Mouse (Mus musculus) brain, embryonic 14.5 days (tissue): Measurements from ENCODE around the gene Uchl3.

Experiments
- CTCF ChIP-seq: fragments of 200-500 bp; IDR thresholded peaks from 2 replicates; pipeline ENCODE4 v1.5.1; 2012; ENCODE audit warnings: inconsistent platforms, mild to moderate bottlenecking, moderate library complexity, borderline replicate concordance; ENCODE audit not compliant: insufficient read depth, insufficient read length; ENCODE audit errors: extremely low read depth
- POLR2A ChIP-seq: fragments of 200-500 bp; IDR thresholded peaks from 2 replicates; pipeline ENCODE4 v1.6.1; 2012; ENCODE audit warnings: mild to moderate bottlenecking, inconsistent platforms, borderline replicate concordance; ENCODE audit not compliant: poor library complexity, insufficient read depth, insufficient read length, severe bottlenecking; ENCODE audit errors: extremely low read depth

DNA sequence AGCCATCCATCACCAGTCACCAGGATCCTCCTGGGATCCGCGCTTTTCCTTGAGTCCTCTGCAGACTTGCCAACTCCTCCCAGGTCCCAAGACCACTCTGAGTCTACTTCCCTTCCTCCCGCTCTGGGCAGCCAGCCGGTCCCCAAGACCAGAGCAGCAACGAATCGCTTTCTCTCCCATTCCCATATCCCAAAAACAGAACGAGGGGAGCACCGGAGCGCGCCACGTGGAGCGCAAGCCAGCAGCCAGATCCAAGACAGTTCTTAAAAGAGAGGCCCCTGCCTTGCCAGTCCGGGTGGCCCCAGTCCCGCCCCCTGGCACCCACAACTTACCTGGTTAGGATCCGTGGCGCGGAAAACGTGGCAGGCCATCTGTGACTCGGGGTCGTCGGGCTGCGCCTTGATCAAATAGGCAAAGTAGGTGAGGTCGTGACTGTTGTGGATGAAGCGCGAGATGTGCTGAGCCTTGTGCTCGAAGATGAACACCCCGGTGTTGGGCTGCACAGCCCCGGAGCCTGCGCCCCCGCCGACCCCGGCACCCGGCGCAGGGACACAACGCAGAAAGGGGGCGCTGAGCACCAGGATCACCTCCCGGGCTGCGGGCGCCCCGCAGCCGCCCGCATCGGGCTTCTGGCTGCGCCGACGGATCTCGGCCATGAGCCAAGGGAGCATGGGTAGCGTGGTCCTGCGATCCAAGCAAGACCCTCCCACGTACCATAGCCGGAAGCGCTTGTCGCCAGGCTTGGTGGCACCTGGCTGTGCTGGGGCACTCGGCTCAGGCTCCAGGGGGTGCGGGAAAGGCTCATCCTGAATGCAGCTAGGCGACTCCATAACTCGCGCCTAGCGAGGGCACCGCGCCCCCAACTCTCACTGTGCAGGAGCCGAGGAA, 45.9 kb upstream of the Uchl3 start:
- no peak for TF ChIP-seq CTCF
- no peak for TF ChIP-seq POLR2A
